Mouse (Mus musculus) liver, embryonic 14.5 days (tissue): ENCODE results near the gene Man1a.

Source experiments
- CTCF ChIP-seq: IDR thresholded peaks from 2 replicates; pipeline ENCODE4 v1.5.1; 2016; ENCODE audit warnings: antibody characterized with exemption, low read depth, control low read depth
- EP300 ChIP-seq: IDR thresholded peaks from 2 replicates; pipeline ENCODE4 v1.6.1; 2016; ENCODE audit warnings: antibody characterized with exemption, low read depth

- no peak for TF ChIP-seq EP300
- TF ChIP-seq CTCF: no peak
Measured at GRCm38 (mm10) chr10:54089923-54090322, 13.5 kb upstream of the Man1a start.
